Mouse (Mus musculus) heart, embryonic 16.5 days (tissue): ENCODE data around the gene Synm. TPM values are rescaled to one million over a fixed set of nuclear protein-coding genes. Genes with fewer than 3 reads are reported as not detected.

ENCODE experiments used
- ATAC-seq: fragments of 200-750 bp; cut with Nextera tagmentation; replicated peaks from 2 replicates; pipeline ENCODE4 v1.8.0; 2017; ENCODE audit warnings: moderate number of reproducible peaks; ENCODE audit not compliant: insufficient read depth, low FRiP score; ENCODE audit errors: extremely low read depth
- H3K27ac ChIP-seq: fragments of 300-500 bp; sonication (generic); 2 replicates; pipeline ENCODE4 v1.5.1; 2014; ENCODE audit warnings: mild to moderate bottlenecking, low read length, control low read depth, moderate library complexity
- H3K27me3 ChIP-seq: fragments of 300-500 bp; sonication (generic); 2 replicates; pipeline ENCODE4 v1.6.1; 2014; ENCODE audit warnings: low read length, mixed read lengths; ENCODE audit not compliant: control insufficient read depth, insufficient read depth
- H3K36me3 ChIP-seq: fragments of 300-500 bp; sonication (generic); 2 replicates; pipeline ENCODE4 v1.6.1; 2014; ENCODE audit not compliant: control insufficient read depth, insufficient read depth
- H3K4me1 ChIP-seq: fragments of 300-500 bp; sonication (generic); 2 replicates; pipeline ENCODE4 v1.6.1; 2014; ENCODE audit warnings: low read length, mixed read lengths; ENCODE audit not compliant: control insufficient read depth, insufficient read depth
- H3K4me2 ChIP-seq: fragments of 300-500 bp; sonication (generic); 2 replicates; pipeline ENCODE4 v1.6.1; 2014; ENCODE audit warnings: low read depth, mild to moderate bottlenecking, control low read depth, low read length
- H3K4me3 ChIP-seq: fragments of 300-500 bp; sonication (generic); 2 replicates; pipeline ENCODE4 v1.5.1; 2014; ENCODE audit warnings: mild to moderate bottlenecking, control low read depth, low read length
- H3K9ac ChIP-seq: fragments of 300-500 bp; sonication (generic); 2 replicates; pipeline ENCODE4 v1.6.1; 2014; ENCODE audit warnings: low read length, control low read depth
- H3K9me3 ChIP-seq: fragments of 300-500 bp; sonication (generic); replicated peaks from 2 replicates; pipeline ENCODE4 v1.6.1; 2016; ENCODE audit warnings: low read length; ENCODE audit not compliant: control insufficient read depth
- WGBS: fragments of 180-500 bp; shearing (Covaris S2); extraction: QIAGEN DNeasy Blood & Tissue Kit; methylation state at CpG from one replicate; pipeline ENCODE4 v1.1.7; 2014; 5-methylcytosine and 5-hydroxymethylcytosine counted together
- microRNA-seq: library from miRNA; unstranded; fragments of <30 nt; microRNA quantifications from one replicate; pipeline ENCODE4, GENCODE M21; 2017
- polyA plus RNA-seq: library from polyadenylated mRNA; unstranded; fragments of >200 nt; fragmentation: Nextera tagmentation; extraction: Ambion mirVana; gene quantifications from 2 replicates; pipeline ENCODE4 v1.2.1, GENCODE M21; 2015

The Synm gene
- polyA plus RNA-seq, 1 experiment from 2014 or later = 3.8 TPM

DNA sequence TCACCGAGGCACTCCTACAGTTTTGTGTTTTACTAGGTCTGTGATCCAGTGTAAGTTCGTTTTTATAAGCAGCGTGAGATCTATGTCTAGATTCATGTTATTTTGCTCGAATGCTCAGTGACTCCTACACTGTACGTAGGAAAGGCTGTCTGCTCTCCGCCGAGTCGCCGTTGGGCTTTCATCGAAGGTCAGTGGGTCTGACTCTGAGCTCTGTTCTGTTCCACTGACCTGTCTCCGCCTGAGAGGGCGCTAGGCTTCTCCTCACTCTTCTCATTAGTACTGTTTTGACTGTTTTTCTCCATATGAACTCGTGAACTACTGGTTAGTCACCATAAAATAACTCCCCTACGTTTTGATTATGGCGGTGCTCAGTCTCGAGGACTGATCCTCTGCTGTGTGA lies 76.5 kb downstream of the Synm start:
- H3K27ac ChIP-seq = no peak overlapping the region
- H3K27me3 ChIP-seq = no peaks in the 10 kb centered on the region
- no peak overlapping the region for H3K4me3 ChIP-seq
- ATAC-seq = no peak
- no peaks in the 10 kb centered on the region for H3K4me1 ChIP-seq
- no peak overlapping the region for H3K4me2 ChIP-seq
- no peaks in the 10 kb centered on the region for H3K9me3 ChIP-seq
- H3K9ac ChIP-seq = no peak overlapping the region
- peaks cover 12% of the 10 kb centered on the region for H3K36me3 ChIP-seq
- WGBS = 78% methylated on average over 16 of the region's 16 CpGs

DNA sequence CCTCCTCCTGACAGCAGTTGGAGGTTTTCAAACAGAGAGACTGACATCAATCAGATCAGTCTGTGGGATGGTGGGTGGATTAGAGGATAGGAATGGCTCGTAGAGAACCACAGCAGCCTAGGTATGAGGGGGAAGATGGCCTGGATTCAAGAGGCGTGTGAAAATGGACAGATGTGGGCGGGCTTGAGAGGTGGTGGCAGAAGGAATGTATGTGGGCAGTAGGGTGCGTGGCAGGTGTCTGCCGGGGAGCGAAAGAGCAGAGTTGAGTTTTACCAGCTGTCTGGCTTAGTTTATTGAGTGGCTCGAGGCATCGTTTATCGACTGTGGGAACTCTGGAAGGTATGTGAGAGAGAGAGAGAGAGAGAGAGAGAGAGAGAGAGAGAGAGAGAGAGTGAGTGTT lies 78.5 kb downstream of the Synm start:
- no peak overlapping the region for H3K9ac ChIP-seq
- H3K27ac ChIP-seq = no peak overlapping the region
- 71% methylated on average over 9 of the region's 9 CpGs for WGBS
- ATAC-seq = 0 out of 2 replicates have a peak, but pooled peaks have one; percentile 14
- no peaks in the 10 kb centered on the region for H3K9me3 ChIP-seq
- H3K27me3 ChIP-seq = no peaks in the 10 kb centered on the region
- no peak overlapping the region for H3K4me2 ChIP-seq
- no peaks in the 10 kb centered on the region for H3K4me1 ChIP-seq
- H3K4me3 ChIP-seq = no peak overlapping the region
- H3K36me3 ChIP-seq = peaks cover 12% of the 10 kb centered on the region

Small RNAs within 50 kb of the gene (microRNA-seq; reads per million reads assigned to microRNA genes)
- gene Gm23844 = not detected

Other genes with a start within 250 kb of the Synm start
- 10.8 and 13.0 TPM in 2 replicates for gene Lrrc28, start 114.5 kb downstream of the Synm start, polyA plus RNA-seq
- gene Ttc23, start 112.3 kb downstream of the Synm start, polyA plus RNA-seq = 17.5 and 18.1 TPM in 2 replicates
- 16.4 and 18.4 TPM in 2 replicates for gene Igf1r, start 193.1 kb upstream of the Synm start, polyA plus RNA-seq